Mouse (Mus musculus): ENCODE data around the gene Ezh1.

Gene Ezh1

DNA sequence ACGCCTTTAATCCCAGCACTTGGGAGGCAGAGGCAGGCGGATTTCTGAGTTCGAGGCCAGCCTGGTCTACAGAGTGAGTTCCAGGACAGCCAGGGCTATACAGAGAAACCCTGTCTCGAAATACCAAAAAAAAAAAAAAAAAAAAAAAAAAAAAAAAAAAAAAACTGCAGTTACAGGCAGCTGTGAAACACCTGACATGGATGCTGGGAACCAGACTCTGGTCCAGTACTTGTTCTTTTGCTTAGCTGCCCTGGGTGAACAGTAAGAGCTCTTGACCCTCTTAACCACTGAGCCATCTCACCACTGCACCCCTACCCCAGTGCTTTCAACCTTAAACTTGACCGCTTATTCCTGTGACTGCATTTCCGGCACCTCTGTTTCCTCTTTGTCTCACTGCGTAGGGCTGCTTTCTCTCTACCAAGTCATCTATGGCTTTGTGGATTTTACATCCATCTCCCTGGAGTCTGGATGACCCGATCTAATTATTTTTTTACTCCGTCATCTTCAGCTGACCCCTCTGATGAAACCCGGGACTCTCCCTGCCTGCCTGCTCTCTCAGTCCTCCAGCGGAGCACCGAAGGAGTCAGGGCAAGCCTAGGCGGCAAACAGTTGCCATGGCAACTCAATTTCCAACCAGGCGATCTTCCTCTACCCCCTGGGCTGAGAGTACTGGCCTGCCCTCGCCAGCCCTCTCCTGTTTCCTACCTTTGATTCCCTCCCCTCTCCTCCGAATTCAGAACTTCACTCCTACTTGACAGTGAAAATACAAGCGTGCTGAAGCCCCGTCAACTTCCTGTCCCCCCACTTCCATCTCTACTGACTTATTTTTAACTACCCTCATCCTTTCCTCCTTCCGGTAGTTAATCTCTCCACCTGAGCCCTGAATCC is 82.7 kb downstream of the Ezh1 start:
- no peak for DNase-seq (ENCODE audit: low spot score in 2 of 2)

- DNase-seq (ENCODE audit: low spot score in 2 of 2) = no peak
Measured at GRCm38 (mm10) chr11:101142215-101142967, 83.9 kb downstream of the Ezh1 start.
